Mouse (Mus musculus): ENCODE measurements around the gene Hyal2. TPM values are rescaled to one million over a fixed set of nuclear protein-coding genes. Genes with fewer than 3 reads are reported as not detected.

Hyal2 gene
- 7.6 and 23.6 TPM in 2 replicates for total RNA-seq (2014; fragmentation: Nextera tagmentation)
- 5.4 and 8.3 TPM in 2 replicates for total RNA-seq (2017)

GRCm38 (mm10) chr9:107567702-107568319 lies at the start of gene Hyal2:
Gene Hyal2 (plus strand): TSS chr9:107567945.
- ATAC-seq (replicated peaks; ENCODE audit: low FRiP score, low TSS enrichment, poor library complexity, severe bottlenecking) = no peak

GRCm38 (mm10) chr9:107520331-107520730 lies 47.4 kb upstream of the Hyal2 start:
- no peak for ATAC-seq (replicated peaks; ENCODE audit: low FRiP score, low TSS enrichment, poor library complexity, severe bottlenecking)

- no peak for ATAC-seq (replicated peaks; ENCODE audit: low FRiP score, low TSS enrichment, poor library complexity, severe bottlenecking)
Measured at GRCm38 (mm10) chr9:107521190-107521589, 46.6 kb upstream of the Hyal2 start.

DNA sequence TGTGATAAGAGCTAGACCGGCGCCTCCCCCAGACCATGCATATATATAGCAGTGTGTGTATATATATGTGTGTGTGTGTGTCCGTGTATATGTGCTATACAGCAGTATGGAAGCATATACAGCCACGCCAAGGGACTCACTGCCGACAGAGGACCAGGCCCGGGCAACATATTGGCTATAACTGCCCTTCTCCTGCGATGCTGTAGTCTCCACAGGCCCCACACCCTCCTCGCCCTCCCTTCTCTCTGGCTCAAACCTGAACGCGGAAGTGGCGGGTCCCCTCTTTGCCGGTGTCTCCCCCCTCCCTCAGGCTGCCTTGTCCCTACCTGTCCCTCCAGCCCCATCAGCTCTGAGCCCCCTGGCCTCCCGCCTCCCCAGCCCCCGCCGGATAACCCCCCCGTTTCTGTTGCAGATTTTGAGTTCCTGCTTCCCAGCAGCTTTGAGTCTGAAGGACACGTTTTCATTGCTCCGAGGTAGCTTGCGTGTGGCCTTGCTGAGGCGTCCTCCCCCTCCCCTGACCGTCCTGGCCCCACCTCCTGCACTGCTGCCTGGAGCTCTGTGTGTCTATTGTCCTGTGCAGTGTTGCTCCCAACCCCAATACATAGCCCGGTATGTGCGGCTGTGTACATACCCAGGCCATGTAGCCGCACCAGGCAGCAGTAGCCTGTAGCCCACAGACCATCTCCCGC lies 45.9 kb upstream of the Hyal2 start:
- 0 out of 2 replicates have a peak, but pooled peaks have one; percentile 11 for ATAC-seq (replicated peaks; ENCODE audit: low FRiP score, low TSS enrichment, poor library complexity, severe bottlenecking)

GRCm38 (mm10) chr9:107522400-107522711 lies 45.4 kb upstream of the Hyal2 start:
- ATAC-seq (replicated peaks; ENCODE audit: low FRiP score, low TSS enrichment, poor library complexity, severe bottlenecking) = no peak

- ATAC-seq (replicated peaks; ENCODE audit: low FRiP score, low TSS enrichment, poor library complexity, severe bottlenecking) = peak; percentile 57
Measured at GRCm38 (mm10) chr9:107526198-107527026, 41.3 kb upstream of the Hyal2 start.

DNA sequence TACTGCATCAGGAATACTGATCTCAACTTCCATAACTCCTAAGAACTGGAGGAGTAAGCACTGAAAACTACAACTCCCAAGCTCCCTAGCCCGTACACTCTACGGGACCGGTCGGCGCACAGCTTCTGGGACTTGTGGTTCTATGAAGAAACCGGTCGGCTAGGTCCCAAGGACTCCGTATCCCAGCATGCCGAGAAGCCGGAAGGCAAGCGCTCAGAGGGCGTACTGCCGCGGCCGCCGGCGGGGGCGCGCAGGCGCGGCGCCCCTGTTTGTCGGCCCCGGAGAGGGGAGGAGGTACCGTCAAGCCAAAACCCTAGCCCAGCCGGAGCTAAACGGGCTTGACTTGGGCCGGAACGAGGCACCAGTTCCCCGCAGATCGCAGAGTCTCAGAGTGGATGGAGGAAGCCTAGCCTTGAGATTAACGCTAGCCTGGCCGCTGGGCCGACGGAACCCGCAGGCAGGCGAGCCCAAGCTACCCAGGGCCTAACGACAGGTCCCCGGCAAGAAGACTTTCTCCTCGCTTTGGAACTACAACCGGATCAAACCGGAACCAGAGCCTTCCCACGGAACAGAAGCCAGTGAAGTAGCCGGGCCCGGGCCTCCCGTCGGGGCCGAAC lies 33.8 kb upstream of the Hyal2 start, which contains the start of gene Tmem115:
Tmem115 (plus strand) TSS at position 155 of the 617 bp plus-strand sequence.
- peak; percentile 92 for ATAC-seq (replicated peaks; ENCODE audit: low FRiP score, low TSS enrichment, poor library complexity, severe bottlenecking)

GRCm38 (mm10) chr9:107534408-107535202 lies 33.1 kb upstream of the Hyal2 start:
- ATAC-seq (replicated peaks; ENCODE audit: low FRiP score, low TSS enrichment, poor library complexity, severe bottlenecking) = peak; percentile 55

DNA sequence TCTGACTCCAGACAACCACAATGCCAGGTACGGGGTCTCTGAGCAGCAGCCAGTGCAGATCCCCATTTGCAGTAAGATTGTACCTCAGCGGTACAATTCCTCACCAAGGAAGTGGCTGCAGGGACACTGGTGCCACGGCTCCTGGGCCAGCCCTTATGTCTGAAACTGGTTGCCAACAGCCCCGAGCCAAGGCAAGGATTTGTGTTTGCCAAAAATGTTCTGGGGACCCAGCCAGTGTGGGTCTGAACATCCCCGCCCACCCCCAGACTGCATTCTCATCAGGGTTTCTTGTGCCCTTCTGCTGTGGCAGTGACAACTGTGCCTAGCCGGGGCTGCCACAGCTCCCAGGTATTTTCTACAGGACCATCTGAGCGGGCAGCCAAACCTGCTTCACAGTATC lies 29.5 kb upstream of the Hyal2 start:
- no peak for ATAC-seq (replicated peaks; ENCODE audit: low FRiP score, low TSS enrichment, poor library complexity, severe bottlenecking)

DNA sequence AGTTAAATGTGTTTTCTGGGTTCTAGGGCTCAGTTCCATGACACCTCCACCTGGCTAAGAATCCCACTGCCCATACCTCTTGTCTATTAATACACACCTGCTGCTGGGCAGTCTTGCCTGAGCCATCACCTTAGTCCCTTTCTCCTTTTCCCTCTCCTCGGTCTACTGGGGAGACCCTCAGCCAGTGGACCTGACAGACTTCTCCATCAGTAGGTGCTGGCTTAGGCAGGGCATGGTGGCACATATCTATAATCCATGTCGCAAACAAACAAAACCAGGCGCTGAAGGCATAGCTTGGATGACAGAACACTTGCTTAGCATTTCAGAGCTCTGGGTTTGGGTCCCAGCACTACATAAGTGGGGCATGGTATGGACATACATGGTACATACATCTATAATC lies 29.0 kb upstream of the Hyal2 start:
- ATAC-seq (replicated peaks; ENCODE audit: low FRiP score, low TSS enrichment, poor library complexity, severe bottlenecking) = no peak

GRCm38 (mm10) chr9:107539940-107540339 lies 27.8 kb upstream of the Hyal2 start:
- ATAC-seq (replicated peaks; ENCODE audit: low FRiP score, low TSS enrichment, poor library complexity, severe bottlenecking) = no peak

DNA sequence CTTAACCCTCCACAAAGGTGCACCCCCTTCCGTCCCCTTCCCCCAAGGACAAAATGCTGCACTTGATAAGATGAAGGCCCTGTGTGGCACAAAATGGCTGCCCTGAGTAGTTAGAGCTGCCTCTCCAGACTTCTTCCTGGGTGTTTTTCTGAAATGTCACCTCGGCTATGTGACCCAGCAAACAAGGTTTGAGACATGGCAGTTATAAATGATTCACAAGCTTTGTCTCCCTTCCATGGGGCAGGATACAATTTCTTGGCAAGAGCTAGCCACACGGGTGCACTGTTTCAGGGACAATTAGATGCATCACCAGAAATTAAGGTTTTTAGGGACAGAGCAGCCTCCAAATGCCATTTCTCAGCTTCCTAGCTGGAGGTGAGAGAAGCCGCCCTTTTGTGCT lies 27.3 kb upstream of the Hyal2 start:
- no peak for ATAC-seq (replicated peaks; ENCODE audit: low FRiP score, low TSS enrichment, poor library complexity, severe bottlenecking)

- ATAC-seq (replicated peaks; ENCODE audit: low FRiP score, low TSS enrichment, poor library complexity, severe bottlenecking) = no peak
Measured at GRCm38 (mm10) chr9:107541005-107541404, 26.7 kb upstream of the Hyal2 start.

- peak; percentile 77 for ATAC-seq (replicated peaks; ENCODE audit: low FRiP score, low TSS enrichment, poor library complexity, severe bottlenecking)
Measured at GRCm38 (mm10) chr9:107541474-107542351, 26.0 kb upstream of the Hyal2 start, which contains the start of the genes Cyb561d2 and Nprl2. Gene Cyb561d2 (minus strand): TSS chr9:107542193. Gene Nprl2 (plus strand): TSS chr9:107542226.

GRCm38 (mm10) chr9:107542352-107542686 lies 25.4 kb upstream of the Hyal2 start:
- peak; percentile 6; the same call in 1 of the 2 replicates for ATAC-seq (replicated peaks; ENCODE audit: low FRiP score, low TSS enrichment, poor library complexity, severe bottlenecking)

- ATAC-seq (replicated peaks; ENCODE audit: low FRiP score, low TSS enrichment, poor library complexity, severe bottlenecking) = no peak
Measured at GRCm38 (mm10) chr9:107542721-107543120, 25.0 kb upstream of the Hyal2 start.

DNA sequence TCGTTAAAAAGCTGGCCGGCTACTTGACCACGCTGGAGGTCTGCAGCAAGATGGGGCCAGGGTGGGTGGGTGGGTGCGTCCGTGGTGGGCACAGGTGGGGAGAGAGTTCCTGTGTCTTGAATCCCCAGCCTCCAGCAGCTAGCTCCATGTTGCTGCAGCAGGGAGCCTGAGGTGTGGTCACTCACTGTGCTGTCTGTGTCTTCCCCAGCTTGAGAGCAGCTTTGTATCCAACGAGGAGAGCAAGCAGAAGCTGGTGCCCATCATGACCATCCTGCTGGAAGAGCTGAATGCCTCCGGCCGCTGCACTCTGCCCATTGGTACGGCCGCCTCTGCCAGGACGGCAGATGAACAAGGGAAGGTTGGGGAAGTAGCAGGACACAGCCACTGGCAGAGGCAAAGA lies 24.4 kb upstream of the Hyal2 start:
- no peak for ATAC-seq (replicated peaks; ENCODE audit: low FRiP score, low TSS enrichment, poor library complexity, severe bottlenecking)

GRCm38 (mm10) chr9:107544196-107544700 lies 23.5 kb upstream of the Hyal2 start:
- ATAC-seq (replicated peaks; ENCODE audit: low FRiP score, low TSS enrichment, poor library complexity, severe bottlenecking) = no peak

All from megakaryocyte-erythroid progenitor cell, adult 5-6 weeks (primary cell).